Mouse (Mus musculus): ENCODE data around the gene Mbd3.

The Mbd3 gene

GRCm38 (mm10) chr10:80396822-80397523, 2.4 kb downstream of the Mbd3 start:
- no peak for DNase-seq (ENCODE audit: low read depth)

GRCm38 (mm10) chr10:80395025-80395627, 4.2 kb downstream of the Mbd3 start:
- DNase-seq (ENCODE audit: low read depth) = no peak

GRCm38 (mm10) chr10:80392687-80393086, 6.7 kb downstream of the Mbd3 start:
- no peak for DNase-seq (ENCODE audit: low read depth)

- no peak for DNase-seq (ENCODE audit: low read depth)
Observed at GRCm38 (mm10) chr10:80390697-80391096, 8.7 kb downstream of the Mbd3 start.

DNA sequence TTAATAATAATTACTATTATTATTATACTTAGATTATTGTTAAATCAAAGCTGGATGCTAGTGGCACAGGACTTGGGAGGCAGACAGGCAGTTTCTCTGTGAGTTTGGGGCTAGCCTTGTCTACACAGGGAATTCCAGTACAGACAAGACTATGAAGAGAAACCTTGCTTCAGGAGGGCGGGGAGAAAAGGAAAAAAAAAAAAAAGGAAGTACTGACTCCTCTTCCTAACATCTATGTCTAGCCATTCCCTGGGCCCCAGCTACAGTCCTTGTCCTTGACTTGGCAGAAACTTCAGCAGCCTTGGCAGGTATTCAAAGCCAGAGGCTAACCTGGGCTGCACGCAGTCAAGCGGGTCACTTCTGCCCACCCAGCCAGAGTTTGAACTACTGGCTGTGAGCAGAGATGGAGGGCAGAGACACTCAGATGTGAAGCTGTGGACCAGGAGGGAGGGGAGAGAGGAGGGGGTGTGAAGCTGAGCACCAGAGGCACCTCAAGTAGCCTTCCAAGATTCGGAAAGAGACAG, 10.1 kb downstream of the Mbd3 start:
- DNase-seq (ENCODE audit: low read depth) = no peak

DNA sequence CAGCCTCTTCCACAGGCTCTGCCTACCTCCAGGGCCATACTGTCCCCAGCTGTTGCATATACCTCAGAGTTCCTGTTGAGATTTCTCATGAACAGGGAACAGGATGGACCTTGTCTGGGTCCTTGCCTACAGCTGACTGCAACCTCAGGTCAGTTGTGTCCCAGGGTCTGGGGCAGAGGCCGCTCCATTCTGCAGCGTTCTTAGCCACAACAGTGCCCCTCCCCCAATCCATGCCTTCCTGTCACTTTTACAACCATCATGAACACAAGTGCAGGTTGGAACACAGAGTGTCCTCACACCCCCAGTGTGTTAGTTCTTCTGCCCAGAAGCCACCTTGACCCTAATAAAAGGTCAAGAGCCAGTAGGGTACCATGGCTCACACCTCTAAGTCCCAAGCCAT, 10.6 kb downstream of the Mbd3 start:
- DNase-seq (ENCODE audit: low read depth) = no peak

- peak; percentile 93 for DNase-seq (ENCODE audit: low read depth)
Observed at GRCm38 (mm10) chr10:80387522-80387959, 11.8 kb downstream of the Mbd3 start, which contains the start of gene Mex3d. Gene Mex3d (minus strand): TSS chr10:80387659.

DNA sequence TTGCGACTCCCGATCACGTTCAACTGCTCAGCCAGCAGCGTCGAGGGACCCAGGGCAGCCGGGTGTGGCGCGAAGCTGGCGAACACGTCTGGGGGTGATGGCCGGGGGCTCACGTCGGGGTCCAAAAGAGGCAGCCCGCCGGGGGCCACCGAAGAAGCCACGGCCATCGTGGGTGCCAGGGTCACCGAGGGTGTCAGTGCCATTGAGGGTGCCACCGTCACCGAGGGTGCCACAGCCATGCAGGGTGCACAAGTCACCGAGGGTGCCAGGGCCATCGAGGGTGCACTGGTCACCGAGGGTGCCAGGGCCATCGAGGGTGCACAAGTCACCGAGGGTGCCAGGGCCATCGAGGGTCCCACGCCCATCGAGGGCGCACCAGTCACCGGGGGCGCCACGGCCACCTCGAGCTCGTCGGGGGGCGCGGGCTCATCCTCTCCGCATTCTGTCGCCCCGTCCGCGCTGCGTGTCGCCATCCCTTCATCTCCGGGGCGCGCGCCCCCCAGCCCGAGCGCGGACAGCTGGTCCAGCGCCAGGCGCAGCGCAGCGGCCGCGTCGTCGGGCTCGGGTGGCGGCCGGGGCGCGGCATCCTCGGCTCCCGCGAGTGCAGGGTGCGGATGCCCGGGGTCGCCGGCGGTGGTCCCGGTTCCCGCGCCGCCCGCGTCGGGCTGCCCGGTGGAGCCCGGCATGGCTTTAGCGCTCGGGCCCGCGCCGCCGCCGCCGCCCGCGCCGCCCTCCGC, 12.4 kb downstream of the Mbd3 start:
- peak; percentile 51 for DNase-seq (ENCODE audit: low read depth)

DNA sequence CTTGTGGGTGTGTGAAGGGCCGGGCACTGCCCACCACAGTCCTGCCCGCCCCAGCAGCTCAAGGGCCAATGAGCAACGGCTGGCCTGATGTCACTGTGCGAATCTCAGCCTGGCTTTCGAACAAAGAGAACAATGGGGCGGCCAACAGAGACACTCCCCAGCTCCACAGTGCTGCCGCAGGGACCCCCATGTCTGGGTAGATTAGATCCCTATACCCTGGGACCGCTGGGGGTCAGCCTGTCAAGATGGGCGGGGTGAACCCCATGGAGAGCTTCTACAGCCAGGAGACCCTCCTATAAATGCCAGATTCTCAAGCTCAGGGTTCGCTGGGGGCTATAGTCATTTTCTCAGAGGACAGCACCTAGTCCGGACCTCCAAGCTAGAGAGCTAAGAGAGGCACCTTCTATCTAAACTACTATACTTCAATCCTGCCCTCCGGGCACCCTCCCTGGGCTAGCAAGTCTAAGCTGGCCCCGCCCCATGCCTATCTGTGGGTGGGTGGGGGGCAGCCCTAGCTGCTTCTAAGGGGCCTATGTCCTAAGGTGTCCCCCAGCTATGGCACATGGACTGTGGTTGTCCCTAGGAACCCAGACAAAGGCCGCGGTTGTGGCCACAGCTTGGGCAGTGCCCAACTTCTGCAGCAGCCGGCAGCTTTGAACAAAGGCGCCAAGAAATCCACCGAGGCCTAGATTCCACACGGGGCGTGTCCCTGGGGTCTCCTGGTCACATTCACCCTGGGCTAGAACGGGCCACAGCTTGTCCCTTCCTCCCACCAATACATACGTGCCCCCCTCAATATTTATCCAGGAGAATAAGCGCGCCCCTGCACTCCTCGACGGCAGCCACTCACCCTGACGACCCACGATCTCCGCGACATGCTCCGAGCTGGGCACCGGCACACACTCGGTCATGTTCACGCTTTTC, 13.3 kb downstream of the Mbd3 start:
- DNase-seq (ENCODE audit: low read depth) = no peak

DNA sequence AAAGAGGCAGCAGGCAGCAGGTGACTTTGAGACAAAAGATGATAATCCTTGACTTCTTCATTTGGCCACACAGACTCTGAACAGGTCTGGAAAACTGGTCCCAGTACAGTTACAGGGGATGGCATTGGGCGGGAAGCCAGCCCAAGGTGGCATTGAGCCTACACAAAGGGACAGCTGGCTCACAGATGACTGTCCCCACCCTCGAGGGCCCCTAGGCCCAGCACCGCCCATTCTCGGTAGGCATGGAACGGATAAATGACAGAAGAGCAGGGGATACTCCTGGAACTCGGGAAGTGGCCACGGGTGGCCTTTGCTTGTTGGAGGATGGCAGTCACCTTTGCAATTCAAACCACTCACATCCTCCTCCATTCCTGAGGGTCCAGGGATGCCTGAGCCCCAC, 14.0 kb downstream of the Mbd3 start:
- no peak for DNase-seq (ENCODE audit: low read depth)

DNA sequence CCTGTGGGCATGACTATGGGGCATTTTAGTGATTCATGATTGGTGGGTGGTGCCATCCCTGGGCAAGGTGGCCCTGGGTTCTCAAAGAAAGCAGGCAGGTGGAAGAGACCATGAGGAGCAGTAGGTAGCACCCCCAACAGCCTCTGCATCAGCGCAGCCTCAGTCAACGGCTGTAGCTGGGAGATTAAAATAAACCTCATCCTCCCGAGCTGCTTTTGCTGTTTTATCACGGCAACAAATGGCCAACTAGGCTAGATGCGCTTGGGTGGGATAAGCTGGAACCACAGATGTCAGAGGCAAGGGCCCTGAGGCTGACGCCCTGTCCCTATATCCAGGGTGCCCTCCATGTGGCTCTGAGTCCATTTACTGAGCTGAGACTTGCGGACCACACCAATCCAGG, 14.6 kb downstream of the Mbd3 start:
- no peak for DNase-seq (ENCODE audit: low read depth)

- no peak for DNase-seq (ENCODE audit: low read depth)
Observed at GRCm38 (mm10) chr10:80384115-80384639, 15.2 kb downstream of the Mbd3 start.

DNA sequence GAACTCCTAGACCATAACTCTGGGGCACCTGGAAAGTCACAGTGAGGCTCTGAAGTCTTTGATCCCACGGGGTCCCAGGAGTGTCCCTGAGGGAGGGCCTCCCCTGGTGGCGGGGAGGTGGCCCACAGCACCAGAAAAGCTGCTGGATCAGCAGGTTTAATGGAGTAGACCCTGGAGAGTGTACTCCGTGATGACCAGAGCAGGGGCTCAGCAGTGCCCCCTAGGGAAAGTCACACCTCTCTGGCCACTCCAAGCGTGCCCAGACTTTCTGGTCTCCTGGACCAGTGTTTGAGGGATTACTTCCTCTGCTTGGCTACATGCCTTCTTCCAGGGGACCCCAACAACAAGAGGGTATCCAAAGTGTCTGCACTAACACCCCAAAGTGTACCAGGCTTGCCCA, 15.9 kb downstream of the Mbd3 start:
- no peak for DNase-seq (ENCODE audit: low read depth)

- DNase-seq (ENCODE audit: low read depth) = no peak
Observed at GRCm38 (mm10) chr10:80382641-80383365, 16.5 kb downstream of the Mbd3 start.

- peak; percentile 64 for DNase-seq (ENCODE audit: low read depth)
Observed at GRCm38 (mm10) chr10:80377716-80378115, 21.6 kb downstream of the Mbd3 start.

GRCm38 (mm10) chr10:80376160-80376559, 23.2 kb downstream of the Mbd3 start:
- peak; percentile 97 for DNase-seq (ENCODE audit: low read depth)

DNA sequence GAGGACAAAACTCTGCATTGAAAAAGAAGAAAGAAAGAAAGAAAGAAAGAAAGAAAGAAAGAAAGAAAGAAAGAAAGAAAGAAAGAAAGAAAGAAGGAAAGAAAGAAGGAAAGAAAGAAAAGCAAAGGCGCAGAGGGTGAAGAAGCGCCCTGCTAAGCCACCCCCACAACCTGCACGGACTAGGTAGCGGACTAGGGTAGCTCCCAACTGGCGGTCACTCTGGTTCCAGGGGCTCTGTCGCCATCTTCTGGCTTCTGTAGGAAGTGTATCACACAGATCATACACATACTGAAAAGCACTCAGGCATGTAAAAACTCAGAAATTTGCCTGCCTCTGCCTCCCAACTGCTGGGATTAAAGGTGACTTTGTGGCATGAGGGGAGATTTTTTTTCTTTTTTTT, 25.3 kb downstream of the Mbd3 start:
- DNase-seq (ENCODE audit: low read depth) = peak; percentile 50

DNA sequence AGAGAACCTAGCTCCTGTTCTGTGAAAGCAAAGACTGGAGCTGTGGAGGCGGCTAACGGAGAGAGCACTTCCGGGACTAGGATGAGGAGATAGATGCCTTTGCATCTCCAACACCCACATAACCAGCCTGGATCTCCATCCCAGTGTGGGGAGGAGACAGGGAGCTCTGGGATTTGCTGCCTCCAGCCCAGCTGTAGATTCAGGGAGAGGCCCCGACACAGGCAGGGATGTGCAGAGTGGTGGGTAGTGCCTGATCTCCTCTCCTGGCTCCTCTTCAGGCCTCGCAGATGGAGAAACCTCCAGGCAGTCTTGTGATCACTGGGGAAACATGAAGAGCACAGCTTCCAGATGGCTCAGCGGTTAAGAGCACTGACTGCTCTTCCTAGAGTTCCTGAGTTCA, 26.6 kb downstream of the Mbd3 start:
- no peak for DNase-seq (ENCODE audit: low read depth)

GRCm38 (mm10) chr10:80371983-80372382, 27.4 kb downstream of the Mbd3 start:
- DNase-seq (ENCODE audit: low read depth) = no peak

- peak; percentile 48 for DNase-seq (ENCODE audit: low read depth)
Observed at GRCm38 (mm10) chr10:80371411-80371966, 27.9 kb downstream of the Mbd3 start.

Data from naive thymus-derived CD4-positive, alpha-beta T cell, adult 2 months (primary cell).